Mouse (Mus musculus) B cell, adult 67 days (primary cell): ENCODE measurements around the gene Flywch1. TPM values are rescaled to one million over a fixed set of nuclear protein-coding genes. Genes with fewer than 3 reads are reported as not detected.

Experiments
- total RNA-seq, 2 experiments: library from RNA; stranded (reverse); gene quantifications; 4 replicates each; pipeline ENCODE4 v1.2.4; 2023

The Flywch1 gene
- 10 to 100 TPM; 24.9 to 32.8 TPM for total RNA-seq

DNA sequence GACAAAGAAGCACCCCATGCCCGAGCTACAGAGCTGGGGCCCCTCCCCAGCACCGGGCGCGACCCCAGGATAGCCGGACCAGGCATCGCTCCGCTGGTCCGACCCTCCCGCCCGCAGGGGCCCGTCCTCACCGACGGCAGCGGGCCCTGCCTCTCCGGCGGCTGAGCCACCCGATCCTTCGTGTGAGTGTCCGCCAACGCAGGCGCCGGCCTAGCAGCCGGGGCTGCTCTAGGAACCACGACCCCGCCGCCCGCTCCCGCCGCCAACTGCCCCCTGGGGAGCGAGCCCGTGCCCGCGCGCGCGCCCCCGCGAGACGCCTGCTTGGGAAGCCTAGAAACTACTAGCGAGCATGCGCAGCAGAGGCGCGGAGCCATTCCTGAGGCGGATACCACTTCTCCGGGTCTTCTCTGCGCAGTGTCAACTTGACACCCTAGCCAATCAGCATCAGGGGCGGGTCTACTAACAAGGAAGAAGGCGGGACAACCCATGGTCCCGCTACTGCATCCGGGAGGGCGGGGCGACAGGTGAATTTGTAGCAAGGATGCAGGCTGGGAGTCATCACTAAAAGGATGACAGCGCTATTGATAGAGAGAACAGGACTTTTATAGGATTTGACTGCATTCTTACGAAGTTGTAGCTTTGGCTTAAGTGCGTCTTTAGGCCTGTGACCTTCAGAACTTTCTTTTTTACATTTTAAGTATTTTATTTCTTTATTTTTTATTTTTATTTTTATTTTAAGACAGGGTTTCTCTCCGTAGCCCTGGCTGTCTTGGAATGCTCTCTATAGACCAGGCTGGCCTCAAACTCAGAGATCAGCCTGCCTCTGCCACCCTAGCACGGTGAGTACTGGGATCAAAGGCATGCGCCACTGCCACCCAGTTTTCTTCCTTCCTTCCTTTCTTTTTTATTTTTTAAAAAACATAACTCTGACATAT lies at the start of gene Flywch1:
Gene Flywch1 (minus strand): TSS at position 319 of the 935 bp plus-strand sequence.

DNA sequence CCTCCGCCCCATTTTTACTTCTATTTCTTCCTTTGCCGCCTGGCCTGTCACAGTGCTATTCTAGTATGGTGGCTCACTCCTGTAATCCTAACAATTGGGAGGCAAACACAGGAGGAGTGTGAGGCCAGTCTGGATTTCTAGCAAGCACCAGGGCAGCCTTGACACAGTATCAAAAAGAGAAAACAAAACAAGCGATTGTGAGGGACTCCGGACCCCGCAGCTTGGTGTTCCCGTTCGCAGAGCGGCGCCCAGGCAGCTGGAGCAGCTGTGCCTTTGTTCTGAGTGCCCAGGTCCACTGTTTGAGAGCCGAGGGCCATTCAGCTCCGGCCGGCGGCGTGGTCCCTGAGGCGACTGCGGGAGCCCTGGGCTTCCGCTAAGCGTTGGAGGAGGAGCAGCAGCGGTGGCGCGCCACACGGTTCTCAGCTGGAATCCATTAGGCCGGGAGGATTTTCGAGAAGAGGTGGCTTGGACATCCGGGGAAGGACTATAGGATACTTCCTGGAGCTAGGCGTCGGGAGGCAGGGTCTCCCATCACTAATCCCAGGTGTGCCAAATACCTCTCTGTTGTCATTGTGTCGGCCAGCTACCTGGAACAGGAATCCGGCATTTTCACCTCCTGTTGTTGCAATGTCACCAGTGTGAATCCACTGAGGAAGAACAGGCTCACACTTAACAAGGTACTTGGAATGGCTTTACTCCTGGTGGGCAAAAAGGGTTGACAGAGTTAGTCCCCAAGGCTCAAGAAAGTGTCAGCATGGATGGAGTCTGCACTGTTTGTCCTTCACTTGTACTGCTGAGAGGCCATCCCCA lies 19.1 kb upstream of the Flywch1 start, which contains the start of gene Srrm2:
Gene Srrm2 (plus strand): TSS at position 264 of the 810 bp plus-strand sequence.

DNA sequence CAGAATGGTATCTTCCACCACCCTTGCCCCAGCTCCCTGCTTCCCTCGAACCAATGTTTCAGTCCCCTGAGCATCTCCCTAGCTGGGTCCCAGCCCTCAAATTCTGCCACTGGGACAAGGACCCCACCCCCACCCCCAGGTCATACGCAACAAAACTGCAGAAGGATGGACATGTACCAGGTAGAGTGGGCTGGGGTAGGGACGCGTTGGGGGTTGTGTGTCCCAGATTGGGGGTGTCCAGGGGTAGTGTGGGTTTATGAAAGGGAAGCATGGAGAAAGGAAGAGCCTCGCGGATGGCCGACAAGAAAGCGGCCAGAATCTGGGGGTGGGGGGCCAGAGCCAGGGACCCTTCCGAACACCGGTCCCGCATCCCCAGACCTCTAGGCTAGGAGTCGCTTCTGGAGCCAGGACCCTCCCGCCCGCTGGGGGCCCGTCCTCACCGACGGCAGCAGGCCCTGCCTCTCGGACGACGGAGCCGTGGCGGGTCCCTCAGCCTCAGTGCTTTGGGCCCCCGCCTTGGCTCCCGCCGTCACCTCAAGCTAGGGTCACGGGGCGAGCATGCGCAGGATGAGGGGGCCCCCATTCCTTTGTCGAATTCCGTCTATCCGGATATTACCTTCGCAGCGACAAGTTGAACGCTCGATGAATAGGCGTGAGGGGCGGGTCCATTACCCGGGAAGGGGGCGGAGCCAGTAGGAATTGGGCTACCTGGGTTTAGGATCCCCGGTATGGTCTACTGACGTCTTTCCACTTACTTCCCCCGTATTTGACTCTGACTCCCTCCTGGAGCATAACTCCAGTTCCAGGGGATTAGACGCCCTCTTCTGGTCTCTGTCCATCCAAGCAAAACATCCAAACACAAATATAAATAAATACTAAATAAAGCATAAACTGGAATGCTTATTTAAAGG lies 14.4 kb upstream of the Flywch1 start, which contains the start of gene Flywch2:
Gene Flywch2 (minus strand): TSS at position 521 of the 911 bp plus-strand sequence.

DNA sequence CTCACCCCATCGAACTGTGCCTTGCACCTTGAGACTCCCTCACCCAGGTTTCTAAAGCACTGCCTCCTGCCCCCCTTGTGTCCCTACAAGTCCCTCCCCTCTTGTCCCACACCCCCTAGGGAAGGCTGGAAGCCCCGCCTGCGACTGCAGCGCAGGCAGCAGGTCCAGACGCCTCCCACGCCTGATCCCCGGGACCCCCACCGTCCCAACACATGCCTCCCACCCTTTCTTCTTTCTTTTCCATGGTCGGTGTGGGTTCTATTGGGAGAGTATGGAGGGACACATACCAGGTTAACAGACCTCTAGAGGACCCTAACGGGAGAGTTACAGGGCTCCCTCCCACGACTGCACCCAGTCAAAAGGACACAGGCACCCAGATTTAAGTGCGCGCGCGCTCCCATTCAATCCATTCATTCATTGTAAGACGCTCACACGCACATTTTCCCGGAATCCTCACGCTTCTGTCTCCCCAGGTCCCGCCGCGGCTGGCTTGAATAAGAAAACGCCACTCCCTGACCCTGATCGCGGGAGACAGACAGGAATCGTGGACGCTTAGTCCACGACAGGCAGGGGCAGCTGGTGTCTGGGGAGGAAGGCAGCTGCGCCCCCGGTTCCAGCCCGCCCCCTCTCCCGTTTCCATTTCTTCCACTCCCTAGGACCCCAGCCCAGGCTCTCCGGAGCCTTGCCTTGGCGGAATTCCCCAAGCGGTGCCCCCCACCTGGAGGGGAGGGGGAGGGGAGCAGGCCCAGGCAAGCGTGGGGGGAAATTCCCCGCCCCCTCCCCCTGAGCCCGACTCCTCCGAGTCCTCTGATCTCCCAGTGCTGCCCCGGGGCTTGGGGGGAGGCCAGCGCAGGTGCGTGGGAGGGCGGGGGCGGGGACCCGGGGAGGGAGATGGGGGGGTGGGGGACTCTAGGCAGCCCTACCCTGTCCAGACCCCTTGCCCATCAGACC lies 25.8 kb downstream of the Flywch1 start, which contains the start of gene Kremen2:
Gene Kremen2 (minus strand): TSS at position 533 of the 951 bp plus-strand sequence.

DNA sequence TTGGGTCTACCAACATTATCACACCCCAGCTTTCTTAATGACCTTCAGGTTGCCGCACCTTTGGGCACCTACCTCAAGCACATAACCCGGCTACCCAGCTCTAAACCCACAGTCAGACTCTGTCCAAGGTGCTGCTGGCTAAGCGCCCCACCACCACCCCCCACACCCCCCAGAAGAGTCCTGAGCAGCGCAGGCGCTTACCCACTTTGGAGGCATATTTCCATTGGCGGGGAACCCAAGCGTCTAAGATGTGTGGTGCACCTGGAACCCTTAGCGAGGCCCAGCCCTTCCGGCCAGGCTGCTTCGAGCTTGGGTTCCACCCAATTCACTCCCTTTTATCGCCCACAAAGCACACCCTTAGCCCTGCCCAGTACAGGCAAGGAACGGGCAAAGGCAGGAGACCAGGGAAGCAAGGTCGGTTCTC lies 30.8 kb downstream of the Flywch1 start, which contains the start of gene Paqr4:
Gene Paqr4 (minus strand): TSS at position 270 of the 424 bp plus-strand sequence.

GRCm38 (mm10) chr17:23725999-23726757 lies 45.2 kb downstream of the Flywch1 start, which contains the start of gene Pkmyt1:
Gene Pkmyt1, plus strand, starts transcription at chr17:23726336.

GRCm38 (mm10) chr17:23722376-23723125 lies 48.9 kb downstream of the Flywch1 start, which contains the start of gene 1520401A03Rik:
Gene 1520401A03Rik, minus strand, starts transcription at chr17:23722783.

Other genes starting within 250 kb of the Flywch1 start
- gene Zfp213, start 207.4 kb downstream of the Flywch1 start, total RNA-seq: 10 to 100 TPM in 1 of 2 experiments, 1 to 10 TPM in 1; 8.3 to 11.5 TPM
- not detected for gene Zfp13, start 172.1 kb downstream of the Flywch1 start, total RNA-seq
- not detected for gene Zscan10, start 170.7 kb downstream of the Flywch1 start, total RNA-seq
- gene Mmp25, start 126.3 kb downstream of the Flywch1 start, total RNA-seq: not detected
- gene Bicdl2, start 111.1 kb downstream of the Flywch1 start, total RNA-seq: under 1 TPM in 1 of 2 experiments, not detected in 1; 0.36 TPM
- gene Hcfc1r1, start 98.0 kb downstream of the Flywch1 start, total RNA-seq: 10 to 100 TPM; 40.1 to 46.3 TPM
- 10 to 100 TPM; 24.5 to 27.7 TPM for gene Thoc6, start 97.7 kb downstream of the Flywch1 start, total RNA-seq
- 10 to 100 TPM; 10.2 to 15.2 TPM for gene Tnfrsf12a, start 94.1 kb downstream of the Flywch1 start, total RNA-seq
- gene Cldn6, start 92.4 kb downstream of the Flywch1 start, total RNA-seq: not detected
- gene Cldn9, start 87.6 kb downstream of the Flywch1 start, total RNA-seq: not detected
- gene 1520401A03Rik, start 48.8 kb downstream of the Flywch1 start, total RNA-seq: not detected
- gene Pkmyt1, start 45.3 kb downstream of the Flywch1 start, total RNA-seq: 10 to 100 TPM; 32.9 to 38.9 TPM
- 1 to 10 TPM in 1 of 2 experiments, under 1 TPM in 1; 0.20 to 1.0 TPM for gene Paqr4, start 30.7 kb downstream of the Flywch1 start, total RNA-seq
- not detected for gene Kremen2, start 25.8 kb downstream of the Flywch1 start, total RNA-seq
- not detected for gene Flywch2, start 14.5 kb upstream of the Flywch1 start, total RNA-seq
- 1,000 to 10,000 TPM; 1,310 to 1,340 TPM for gene Srrm2, start 18.9 kb upstream of the Flywch1 start, total RNA-seq
- 100 to 1,000 TPM; 164 to 171 TPM for gene Elob, start 57.5 kb upstream of the Flywch1 start, total RNA-seq
- not detected for gene Prss33, start 64.5 kb upstream of the Flywch1 start, total RNA-seq
- gene Prss32, start 72.3 kb upstream of the Flywch1 start, total RNA-seq: not detected
- gene Prss41, start 72.6 kb upstream of the Flywch1 start, total RNA-seq: under 1 TPM in 1 of 2 experiments, not detected in 1; 0.41 TPM
- gene Prss21, start 96.5 kb upstream of the Flywch1 start, total RNA-seq: not detected
- not detected for gene Dcpp1, start 109.3 kb upstream of the Flywch1 start, total RNA-seq
- not detected for gene Dcpp2, start 109.3 kb upstream of the Flywch1 start, total RNA-seq
- not detected for gene Dcpp3, start 145.9 kb upstream of the Flywch1 start, total RNA-seq
- gene Sbp, start 170.1 kb upstream of the Flywch1 start, total RNA-seq: not detected
- not detected for gene Sbpl, start 183.7 kb upstream of the Flywch1 start, total RNA-seq
- not detected for gene Prss30, start 209.0 kb upstream of the Flywch1 start, total RNA-seq
- gene Prss22, start 226.5 kb upstream of the Flywch1 start, total RNA-seq: not detected